Mouse (Mus musculus): ENCODE results near the gene Lrrn4cl. TPM values are rescaled to one million over a fixed set of nuclear protein-coding genes. Genes with fewer than 3 reads are reported as not detected.
"Not testable (repeated sequence)": the region's sequence is repeated elsewhere in the genome, so short reads cannot be mapped to it uniquely, and the experiment has no call there.

The Lrrn4cl gene
- total and polyA plus RNA-seq, 2 experiments from 2014 or later: 2.1 to 2.7 TPM

- H3K4me2 ChIP-seq (ENCODE audit: low read depth, low read length, poor library complexity, severe bottlenecking): peak within 1 kb of the TSS; percentile 97
- TF ChIP-seq CTCF (IDR thresholded peaks at IDR 0.05): no peak
- H3K27ac ChIP-seq (ENCODE audit: low read depth, low read length): peak within 1 kb of the TSS; percentile 89
- 2% methylated on average over 54 of the region's 54 CpGs for WGBS
- H3K4me3 ChIP-seq (ENCODE audit: low read depth, low read length): peak within 1 kb of the TSS; percentile 82
- H3K27me3 ChIP-seq (ENCODE audit: insufficient read depth, low read length): no peaks in the 10 kb centered on the region
- peak within 1 kb of the TSS; percentile 89 for H3K9ac ChIP-seq (replicated peaks; ENCODE audit: low read length, poor library complexity, severe bottlenecking)
- ATAC-seq (ENCODE audit: low FRiP score) (peak; percentile 58), DNase-seq (ENCODE audit: low spot score) (peak; percentile 93)
- peaks cover 5% of the 10 kb centered on the region; the same call in 1 of the 2 replicates for H3K36me3 ChIP-seq (ENCODE audit: insufficient read depth, low read length)
- H3K9me3 ChIP-seq (ENCODE audit: low read length): no peaks in the 10 kb centered on the region
- H3K4me1 ChIP-seq (ENCODE audit: insufficient read depth, low read length): peaks cover 6% of the 10 kb centered on the region
Measured at GRCm38 (mm10) chr19:8892829-8893766, 42.5 kb downstream of the Lrrn4cl start, which contains the start of gene Ints5. Ints5 (plus strand) TSS chr19:8893005.

- WGBS: 93% methylated on average over 9 of the region's 9 CpGs
Measured at GRCm38 (mm10) chr19:8895397-8895960, 44.9 kb downstream of the Lrrn4cl start.

GRCm38 (mm10) chr19:8896231-8896630, 45.7 kb downstream of the Lrrn4cl start:
- WGBS: 90% methylated on average over 5 of the region's 5 CpGs
- H3K9ac ChIP-seq (replicated peaks; ENCODE audit: low read length, poor library complexity, severe bottlenecking); H3K4me2 ChIP-seq (ENCODE audit: low read depth, low read length, poor library complexity, severe bottlenecking); H3K36me3 ChIP-seq (ENCODE audit: insufficient read depth, low read length); H3K9me3 ChIP-seq (ENCODE audit: low read length); DNase-seq (ENCODE audit: low spot score); H3K27ac ChIP-seq (ENCODE audit: low read depth, low read length); H3K4me3 ChIP-seq (ENCODE audit: low read depth, low read length); H3K27me3 ChIP-seq (ENCODE audit: insufficient read depth, low read length); ATAC-seq (ENCODE audit: low FRiP score); H3K4me1 ChIP-seq (ENCODE audit: insufficient read depth, low read length): not testable (repeated sequence)

More at GRCm38 (mm10) chr19:8895397-8895960, 44.9 kb downstream of the Lrrn4cl start:
- no peaks in the 10 kb centered on the region for H3K27me3 ChIP-seq (ENCODE audit: insufficient read depth, low read length)
- H3K36me3 ChIP-seq (ENCODE audit: insufficient read depth, low read length): peaks cover 5% of the 10 kb centered on the region; the same call in 1 of the 2 replicates
- no peak overlapping the region for H3K4me2 ChIP-seq (ENCODE audit: low read depth, low read length, poor library complexity, severe bottlenecking)
- H3K4me1 ChIP-seq (ENCODE audit: insufficient read depth, low read length): peaks cover 6% of the 10 kb centered on the region
- no peak for TF ChIP-seq CTCF (IDR thresholded peaks at IDR 0.05)
- H3K27ac ChIP-seq (ENCODE audit: low read depth, low read length): no peak overlapping the region
- no peak overlapping the region for H3K4me3 ChIP-seq (ENCODE audit: low read depth, low read length)
- no peaks in the 10 kb centered on the region for H3K9me3 ChIP-seq (ENCODE audit: low read length)
- ATAC-seq (ENCODE audit: low FRiP score) (no peak), DNase-seq (ENCODE audit: low spot score) (no peak)
- no peak overlapping the region for H3K9ac ChIP-seq (replicated peaks; ENCODE audit: low read length, poor library complexity, severe bottlenecking)

GRCm38 (mm10) chr19:8897211-8897864, 46.8 kb downstream of the Lrrn4cl start:
- Histone ChIP-seq H3K4me3 (ENCODE audit: low read depth, low read length) (peak overlapping the region; percentile 85), H3K9ac (replicated peaks; ENCODE audit: low read length, poor library complexity, severe bottlenecking) (0 out of 2 replicates have a peak overlapping the region, but pooled peaks have one; percentile 24), H3K27ac (ENCODE audit: low read depth, low read length) (0 out of 2 replicates have a peak overlapping the region, but pooled peaks have one; percentile 43), H3K4me2 (ENCODE audit: low read depth, low read length, poor library complexity, severe bottlenecking) (peak overlapping the region; percentile 79)
- H3K36me3 ChIP-seq (ENCODE audit: insufficient read depth, low read length); H3K27me3 ChIP-seq (ENCODE audit: insufficient read depth, low read length); H3K9me3 ChIP-seq (ENCODE audit: low read length); H3K4me1 ChIP-seq (ENCODE audit: insufficient read depth, low read length): not testable (repeated sequence)
- 20% methylated on average over 21 of the region's 21 CpGs for WGBS
- peak; percentile 55 for ATAC-seq (ENCODE audit: low FRiP score)
- DNase-seq (ENCODE audit: low spot score): peak; percentile 33

- no peaks in the 10 kb centered on the region for H3K9me3 ChIP-seq (ENCODE audit: low read length)
- H3K4me2 ChIP-seq (ENCODE audit: low read depth, low read length, poor library complexity, severe bottlenecking): peak within 1 kb of the TSS; percentile 79
- under 1% methylated on average over 51 of the region's 53 CpGs for WGBS
- peak; percentile 45 for TF ChIP-seq CTCF (IDR thresholded peaks at IDR 0.05)
- ATAC-seq (ENCODE audit: low FRiP score) (peak; percentile 99), DNase-seq (ENCODE audit: low spot score) (peak; percentile 98)
- peak within 1 kb of the TSS; percentile 85 for H3K4me3 ChIP-seq (ENCODE audit: low read depth, low read length)
- H3K9ac ChIP-seq (replicated peaks; ENCODE audit: low read length, poor library complexity, severe bottlenecking): peak within 1 kb of the TSS; percentile 84
- H3K36me3 ChIP-seq (ENCODE audit: insufficient read depth, low read length): peaks cover 5% of the 10 kb centered on the region; the same call in 1 of the 2 replicates
- H3K27me3 ChIP-seq (ENCODE audit: insufficient read depth, low read length): no peaks in the 10 kb centered on the region
- peak within 1 kb of the TSS; percentile 91 for H3K27ac ChIP-seq (ENCODE audit: low read depth, low read length)
- peaks cover 6% of the 10 kb centered on the region for H3K4me1 ChIP-seq (ENCODE audit: insufficient read depth, low read length)
Measured at GRCm38 (mm10) chr19:8897865-8898495, 47.4 kb downstream of the Lrrn4cl start, which contains the start of gene Ganab. Ganab (plus strand) TSS chr19:8898071.

Data from midbrain, postnatal 0 days (tissue).